19 mouse cellular contexts compared by ENCODE assay signal in the genomic region with DNA sequence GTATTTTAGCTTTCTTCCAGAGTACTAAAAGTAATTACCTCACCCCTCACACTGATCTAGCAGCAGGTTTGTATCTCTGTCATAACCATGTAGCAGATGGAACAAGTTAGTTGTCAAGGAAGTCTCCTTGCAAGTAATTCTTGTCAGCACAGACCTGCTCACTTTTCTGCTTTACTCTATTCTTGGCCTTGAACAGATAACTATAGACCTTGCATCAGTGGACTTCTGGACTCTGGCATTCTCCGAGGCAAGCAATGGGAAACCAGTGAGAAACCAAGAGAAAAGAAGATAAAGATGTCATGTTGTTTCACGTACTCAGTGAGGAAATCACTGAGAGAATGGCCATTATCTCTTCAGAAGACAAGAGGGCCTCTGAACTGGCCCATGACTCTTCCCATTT.
DNase-seq lines count a peak whose midpoint lies in the region; ATAC-seq and TF ChIP-seq lines count a peak whose summit lies in the region.
"Had no signal": no experiment of that assay in that cellular context is flagged by ENCODE, and none has a peak within 500 bp of the region (broad histone marks: within the 10 kb centered on the region; RNA-seq: fewer than 3 reads in every experiment).

No protein-coding gene starts in this region.

- H3K4me3 ChIP-seq in intestine, embryonic 16.5 days (ENCODE audit: low read length) = no peak overlapping the region
- no peak overlapping the region for H3K4me3 ChIP-seq in intestine, embryonic 15.5 days (replicated peaks)
- no peak overlapping the region for H3K4me3 ChIP-seq in intestine, postnatal 0 days (ENCODE audit: low read depth, low read length)

- no peak overlapping the region for H3K9ac ChIP-seq in intestine, embryonic 16.5 days (ENCODE audit: low read depth, low read length)
- no peak overlapping the region for H3K9ac ChIP-seq in intestine, embryonic 15.5 days
- H3K9ac ChIP-seq in intestine, postnatal 0 days (ENCODE audit: low read depth, low read length) = no peak overlapping the region

- DNase-seq in natural killer cell, adult 2 months (ENCODE audit: low spot score in 2 of 2) = no peak
- DNase-seq: adrenal gland, adult 2 months; adrenal gland, adult 8-10 months; adrenal gland, postnatal 10 days; adrenal gland, postnatal 14 days; adrenal gland, postnatal 25 days; adrenal gland, postnatal 36 days; B cell, adult 2 months; cerebellum, adult 11 months; cerebellum, adult 11-12 months; cerebellum, adult 18-20 months had no signal

- no peak for TF ChIP-seq CTCF in intestine, postnatal 0 days (IDR thresholded peaks at IDR 0.05; ENCODE audit: low read depth)

- H3K9me3 ChIP-seq in intestine, embryonic 16.5 days (ENCODE audit: control insufficient read depth, low read length) = 0 out of 2 replicates have a peak, but pooled peaks cover 2% of the 10 kb centered on the region
- no peaks in the 10 kb centered on the region for H3K9me3 ChIP-seq in intestine, embryonic 15.5 days
- no peaks in the 10 kb centered on the region for H3K9me3 ChIP-seq in intestine, postnatal 0 days (ENCODE audit: control insufficient read depth)

- no peaks in the 10 kb centered on the region for H3K4me1 ChIP-seq in intestine, embryonic 16.5 days (ENCODE audit: control insufficient read depth, insufficient read depth, low read length)
- no peaks in the 10 kb centered on the region for H3K4me1 ChIP-seq in intestine, embryonic 15.5 days (replicated peaks)
- no peaks in the 10 kb centered on the region for H3K4me1 ChIP-seq in intestine, postnatal 0 days (replicated peaks; ENCODE audit: control insufficient read depth, insufficient read depth, low read length)

- no peaks in the 10 kb centered on the region for H3K36me3 ChIP-seq in intestine, embryonic 16.5 days (ENCODE audit: control insufficient read depth, insufficient read depth, low read length)
- H3K36me3 ChIP-seq in intestine, embryonic 15.5 days = no peaks in the 10 kb centered on the region
- H3K36me3 ChIP-seq in intestine, postnatal 0 days (ENCODE audit: control insufficient read depth, insufficient read depth) = no peaks in the 10 kb centered on the region
- H3K36me3 ChIP-seq: G1E had no signal

- WGBS in intestine, embryonic 16.5 days = 69% methylated on average over 2 of the region's 2 CpGs
- WGBS in intestine, embryonic 15.5 days = 64% methylated on average over 2 of the region's 2 CpGs
- 34% methylated on average over 2 of the region's 2 CpGs for WGBS in intestine, postnatal 0 days

- no peaks in the 10 kb centered on the region for H3K27me3 ChIP-seq in intestine, embryonic 16.5 days (replicated peaks; ENCODE audit: control insufficient read depth, insufficient read depth, low read length)
- H3K27me3 ChIP-seq in intestine, embryonic 15.5 days (replicated peaks) = no peaks in the 10 kb centered on the region
- H3K27me3 ChIP-seq in intestine, postnatal 0 days (replicated peaks; ENCODE audit: control insufficient read depth, insufficient read depth, low read length) = no peaks in the 10 kb centered on the region
- H3K27me3 ChIP-seq: CH12.LX, Patski had no signal

- peak; percentile 50; the same call in 1 of the 2 replicates for ATAC-seq in intestine, embryonic 16.5 days
- no peak for ATAC-seq in intestine, embryonic 15.5 days
- ATAC-seq in intestine, postnatal 0 days = peak; percentile 64
- ATAC-seq: activated CD4-positive, CD25-positive, alpha-beta regulatory T cell, adult 4 months; CD4-positive, CD25-positive, alpha-beta regulatory T cell, adult 4 months; Patski had no signal

- no peak overlapping the region for H3K4me2 ChIP-seq in intestine, embryonic 16.5 days (ENCODE audit: low read depth, low read length)
- no peak overlapping the region for H3K4me2 ChIP-seq in intestine, embryonic 15.5 days (replicated peaks)
- no peak overlapping the region for H3K4me2 ChIP-seq in intestine, postnatal 0 days (replicated peaks; ENCODE audit: low read depth)

- H3K27ac ChIP-seq in intestine, embryonic 16.5 days (ENCODE audit: low read length) = no peak overlapping the region
- no peak overlapping the region for H3K27ac ChIP-seq in intestine, embryonic 15.5 days
- H3K27ac ChIP-seq in intestine, postnatal 0 days (ENCODE audit: low read depth, low read length) = no peak overlapping the region
